Mouse (Mus musculus): ENCODE data around the gene Stx4a. TPM values are rescaled to one million over a fixed set of nuclear protein-coding genes. Genes with fewer than 3 reads are reported as not detected.

Stx4a gene
- polyA plus RNA-seq, 1 experiment from 2014 or later, result 8.7 TPM

DNA sequence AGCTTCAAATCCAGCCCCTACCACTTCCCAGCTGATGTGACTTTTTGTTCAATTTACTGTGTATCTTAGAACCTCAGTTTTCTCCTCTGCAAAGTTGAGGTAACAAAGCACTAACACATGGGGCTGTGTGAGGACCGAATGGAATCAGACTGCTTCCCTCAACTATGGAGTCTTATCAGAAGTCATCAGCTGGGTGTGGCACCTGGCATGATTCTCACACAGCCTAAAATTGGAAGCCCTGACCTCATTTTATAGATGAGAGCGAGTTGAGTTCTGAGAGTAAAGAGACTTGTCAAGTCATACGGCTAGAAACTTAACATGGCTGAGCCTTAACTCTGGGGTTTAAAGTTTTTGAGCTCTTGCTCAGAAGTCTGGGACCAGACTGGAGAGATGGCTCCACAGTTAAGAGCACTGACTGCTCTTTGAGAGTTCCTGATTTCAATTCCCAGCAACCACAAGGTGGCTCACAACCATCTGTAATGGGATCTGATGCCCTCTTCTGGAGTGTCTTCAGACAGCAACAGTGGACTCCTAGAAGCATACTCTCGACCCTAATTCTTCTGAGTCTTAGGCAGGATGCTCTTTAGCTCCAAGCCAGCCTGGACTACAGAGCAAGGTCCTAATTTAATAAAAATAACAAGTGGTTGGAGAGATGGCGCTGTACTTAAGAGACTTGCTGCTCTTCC is 46.2 kb downstream of the Stx4a start:
- Histone ChIP-seq H3K4me2 (ENCODE audit: low read length) (no peak overlapping the region), H3K27me3 (ENCODE audit: control insufficient read depth, insufficient read depth, low read length) (no peaks in the 10 kb centered on the region), H3K36me3 (ENCODE audit: control insufficient read depth, insufficient read depth, low read length) (peaks cover 39% of the 10 kb centered on the region), H3K9ac (replicated peaks; ENCODE audit: low read length) (no peak overlapping the region), H3K4me1 (ENCODE audit: control insufficient read depth, insufficient read depth, low read length) (peaks cover 21% of the 10 kb centered on the region), H3K4me3 (replicated peaks; ENCODE audit: low read depth, low read length) (no peak overlapping the region), H3K27ac (replicated peaks; ENCODE audit: low read depth, low read length) (no peak overlapping the region), H3K9me3 (ENCODE audit: control insufficient read depth, low read length) (no peaks in the 10 kb centered on the region)
- ATAC-seq (ENCODE audit: low FRiP score, low TSS enrichment) (no peak), DNase-seq (no peak)
- 81% methylated on average over 5 of the region's 5 CpGs for WGBS

DNA sequence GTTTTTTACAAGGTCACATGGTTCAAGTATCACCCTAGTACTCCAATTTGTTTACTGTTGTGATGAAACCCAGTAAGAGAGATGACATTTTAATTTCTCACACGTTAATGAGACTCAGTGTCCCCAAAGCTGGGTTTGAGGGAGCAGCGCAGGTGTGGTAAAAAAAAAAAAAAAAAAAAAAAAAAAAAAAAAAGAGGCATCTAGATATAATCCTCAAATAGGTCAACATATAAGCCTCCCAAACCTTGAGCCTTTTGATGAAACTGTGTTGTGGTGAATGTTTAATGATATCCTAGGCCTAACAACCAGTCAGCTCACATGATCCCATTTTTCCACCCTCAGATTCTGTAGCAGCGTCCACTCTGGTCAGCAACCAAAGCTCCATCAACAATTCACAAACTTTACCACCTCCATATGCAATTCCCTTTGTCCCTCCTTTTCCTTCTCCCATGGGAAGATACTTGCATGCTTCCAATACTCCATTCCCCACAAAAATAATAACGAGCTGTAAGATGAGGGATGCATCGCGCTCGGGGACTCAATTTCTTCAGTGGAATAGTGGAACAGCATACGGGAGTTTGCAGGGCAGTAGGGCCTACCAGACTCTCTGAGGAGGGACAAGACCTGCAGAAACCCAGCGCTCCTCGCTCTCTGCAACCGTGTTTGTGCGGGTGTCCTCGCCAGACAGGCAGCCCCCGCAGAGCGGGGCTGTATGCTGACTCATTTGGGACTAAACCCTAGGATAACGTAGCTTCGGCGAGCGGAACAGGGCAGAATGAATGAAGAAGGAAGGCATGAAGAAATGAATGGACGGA is 50.9 kb downstream of the Stx4a start:
- ATAC-seq (ENCODE audit: low FRiP score, low TSS enrichment), result peak; percentile 35
- peak overlapping the region; percentile 98 for H3K9ac ChIP-seq (replicated peaks; ENCODE audit: low read length)
- no peaks in the 10 kb centered on the region for H3K27me3 ChIP-seq (ENCODE audit: control insufficient read depth, insufficient read depth, low read length)
- H3K36me3 ChIP-seq (ENCODE audit: control insufficient read depth, insufficient read depth, low read length), result peaks cover 31% of the 10 kb centered on the region
- WGBS, result 6% methylated on average over 20 of the region's 20 CpGs
- no peak for DNase-seq
- H3K4me1 ChIP-seq (ENCODE audit: control insufficient read depth, insufficient read depth, low read length), result peaks cover 23% of the 10 kb centered on the region
- H3K9me3 ChIP-seq (ENCODE audit: control insufficient read depth, low read length), result no peaks in the 10 kb centered on the region
- H3K4me3 ChIP-seq (replicated peaks; ENCODE audit: low read depth, low read length), result peak overlapping the region; percentile 95
- peak overlapping the region; percentile 84 for H3K4me2 ChIP-seq (ENCODE audit: low read length)
- peak overlapping the region; percentile 99 for H3K27ac ChIP-seq (replicated peaks; ENCODE audit: low read depth, low read length)

DNA sequence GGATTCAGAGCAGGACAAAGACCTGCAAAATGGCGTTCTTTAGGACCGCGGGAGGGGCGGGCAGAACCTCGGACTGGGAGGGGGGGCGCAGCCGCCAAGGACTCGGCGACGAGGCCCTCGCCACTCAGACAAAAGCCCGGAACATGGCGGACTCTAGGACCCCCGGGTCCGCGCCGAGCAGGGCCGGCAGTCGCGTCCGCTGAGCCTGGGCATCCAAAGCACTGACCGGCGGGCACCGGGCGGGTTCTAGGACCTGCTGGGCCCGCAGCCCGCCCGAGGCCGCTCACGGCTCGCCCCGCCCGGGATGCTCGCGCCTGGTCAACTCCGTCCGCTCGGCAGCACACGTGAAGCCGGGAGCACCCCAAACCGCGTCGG is 51.5 kb downstream of the Stx4a start:
- H3K27me3 ChIP-seq (ENCODE audit: control insufficient read depth, insufficient read depth, low read length), result no peaks in the 10 kb centered on the region
- H3K4me1 ChIP-seq (ENCODE audit: control insufficient read depth, insufficient read depth, low read length), result peaks cover 23% of the 10 kb centered on the region
- no peaks in the 10 kb centered on the region for H3K9me3 ChIP-seq (ENCODE audit: control insufficient read depth, low read length)
- ATAC-seq (ENCODE audit: low FRiP score, low TSS enrichment) (peak; percentile 95), DNase-seq (peak; percentile 98)
- H3K4me3 ChIP-seq (replicated peaks; ENCODE audit: low read depth, low read length), result peak overlapping the region; percentile 95
- H3K36me3 ChIP-seq (ENCODE audit: control insufficient read depth, insufficient read depth, low read length), result peaks cover 34% of the 10 kb centered on the region
- 1% methylated on average over 43 of the region's 43 CpGs for WGBS
- peak overlapping the region; percentile 98 for H3K9ac ChIP-seq (replicated peaks; ENCODE audit: low read length)
- peak overlapping the region; percentile 99 for H3K27ac ChIP-seq (replicated peaks; ENCODE audit: low read depth, low read length)
- peak overlapping the region; percentile 84 for H3K4me2 ChIP-seq (ENCODE audit: low read length)

DNA sequence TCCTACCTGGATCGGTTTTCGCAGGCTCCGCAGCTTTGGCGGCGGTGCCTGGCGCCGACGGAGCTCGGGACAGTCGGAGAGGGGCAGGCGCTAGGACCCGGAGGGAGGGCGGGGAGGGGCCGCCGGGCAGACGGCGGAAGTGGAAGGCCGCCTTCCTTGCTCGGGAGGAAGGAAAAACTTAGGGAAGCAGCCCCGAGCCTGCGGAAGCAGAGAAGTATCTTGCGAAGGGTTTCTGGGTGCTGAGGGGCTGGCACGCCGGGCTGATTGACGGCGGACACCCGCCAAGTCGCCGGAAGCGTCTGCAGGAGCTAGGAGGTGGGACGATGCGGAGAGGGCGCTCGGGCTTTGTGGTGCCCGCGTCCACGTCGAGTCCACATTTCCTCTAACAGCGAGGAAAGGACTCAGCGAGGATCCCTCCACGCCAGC is 52.0 kb downstream of the Stx4a start, which contains the start of gene Zfp646:
Gene Zfp646, plus strand, starts transcription at position 181 of the 426 bp plus-strand sequence.
- peak; percentile 88 for ATAC-seq (ENCODE audit: low FRiP score, low TSS enrichment)
- H3K27ac ChIP-seq (replicated peaks; ENCODE audit: low read depth, low read length), result peak within 1 kb of the TSS; percentile 99
- peak within 1 kb of the TSS; percentile 84 for H3K4me2 ChIP-seq (ENCODE audit: low read length)
- WGBS, result under 1% methylated on average over 41 of the region's 41 CpGs
- peak within 1 kb of the TSS; percentile 98 for H3K9ac ChIP-seq (replicated peaks; ENCODE audit: low read length)
- no peaks in the 10 kb centered on the region for H3K9me3 ChIP-seq (ENCODE audit: control insufficient read depth, low read length)
- peaks cover 23% of the 10 kb centered on the region for H3K4me1 ChIP-seq (ENCODE audit: control insufficient read depth, insufficient read depth, low read length)
- H3K27me3 ChIP-seq (ENCODE audit: control insufficient read depth, insufficient read depth, low read length), result no peaks in the 10 kb centered on the region
- peaks cover 35% of the 10 kb centered on the region for H3K36me3 ChIP-seq (ENCODE audit: control insufficient read depth, insufficient read depth, low read length)
- peak; percentile 94 for DNase-seq
- H3K4me3 ChIP-seq (replicated peaks; ENCODE audit: low read depth, low read length), result peak within 1 kb of the TSS; percentile 95

DNA sequence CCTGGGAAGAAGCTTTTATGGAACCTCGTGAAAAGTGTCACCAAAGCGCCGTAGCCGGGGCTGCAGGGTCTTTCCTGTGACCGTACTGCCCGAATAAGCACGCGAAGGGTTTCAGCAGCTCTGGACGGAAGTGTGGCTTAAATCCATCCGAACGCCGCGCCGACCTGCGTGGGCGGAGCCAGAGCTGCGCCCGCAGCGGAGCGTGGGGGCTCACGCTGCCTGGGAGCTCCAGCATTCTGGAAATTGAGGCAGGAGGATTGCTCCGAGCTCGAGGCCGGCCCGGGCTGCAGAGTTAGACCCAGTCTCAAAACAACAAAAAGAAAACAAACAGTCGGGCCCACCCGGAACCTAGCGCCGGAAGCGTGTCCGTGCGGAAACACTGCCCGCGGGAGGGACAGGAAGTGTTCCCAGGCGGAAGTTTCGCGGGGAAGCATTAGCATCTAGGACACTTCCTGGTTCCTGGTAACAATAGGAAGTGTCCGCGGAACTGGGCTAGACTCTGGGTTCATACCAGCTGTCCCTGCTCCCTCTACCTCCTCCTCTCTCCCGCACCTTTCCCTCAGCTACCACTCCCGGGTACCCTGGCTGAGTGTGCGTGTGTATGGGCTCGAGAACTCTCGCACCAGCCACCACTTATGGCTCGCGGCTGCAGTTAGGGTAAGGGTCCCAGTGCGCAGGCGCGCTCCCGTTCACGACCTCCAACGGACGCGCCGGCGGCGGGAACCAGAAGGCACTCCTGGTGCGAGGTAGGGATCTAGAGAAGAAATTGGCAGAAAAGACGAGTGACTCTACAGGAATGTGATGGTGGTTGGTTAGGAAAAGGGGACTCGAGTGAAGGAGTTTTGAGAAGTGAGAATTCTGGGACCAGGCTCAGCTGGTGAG is 52.6 kb downstream of the Stx4a start, which contains the start of gene Zfp668:
Gene Zfp668, minus strand, starts transcription at position 362 of the 882 bp plus-strand sequence.
- peak; percentile 77 for ATAC-seq (ENCODE audit: low FRiP score, low TSS enrichment)
- Histone ChIP-seq H3K9ac (replicated peaks; ENCODE audit: low read length) (peak within 1 kb of the TSS; percentile 98), H3K27ac (replicated peaks; ENCODE audit: low read depth, low read length) (peak within 1 kb of the TSS; percentile 99), H3K9me3 (ENCODE audit: control insufficient read depth, low read length) (no peaks in the 10 kb centered on the region), H3K4me1 (ENCODE audit: control insufficient read depth, insufficient read depth, low read length) (peaks cover 23% of the 10 kb centered on the region), H3K4me3 (replicated peaks; ENCODE audit: low read depth, low read length) (peak within 1 kb of the TSS; percentile 95), H3K36me3 (ENCODE audit: control insufficient read depth, insufficient read depth, low read length) (peaks cover 41% of the 10 kb centered on the region), H3K27me3 (ENCODE audit: control insufficient read depth, insufficient read depth, low read length) (no peaks in the 10 kb centered on the region), H3K4me2 (ENCODE audit: low read length) (peak within 1 kb of the TSS; percentile 84)
- WGBS, result under 1% methylated on average over 60 of the region's 60 CpGs
- DNase-seq, result peak; percentile 98

DNA sequence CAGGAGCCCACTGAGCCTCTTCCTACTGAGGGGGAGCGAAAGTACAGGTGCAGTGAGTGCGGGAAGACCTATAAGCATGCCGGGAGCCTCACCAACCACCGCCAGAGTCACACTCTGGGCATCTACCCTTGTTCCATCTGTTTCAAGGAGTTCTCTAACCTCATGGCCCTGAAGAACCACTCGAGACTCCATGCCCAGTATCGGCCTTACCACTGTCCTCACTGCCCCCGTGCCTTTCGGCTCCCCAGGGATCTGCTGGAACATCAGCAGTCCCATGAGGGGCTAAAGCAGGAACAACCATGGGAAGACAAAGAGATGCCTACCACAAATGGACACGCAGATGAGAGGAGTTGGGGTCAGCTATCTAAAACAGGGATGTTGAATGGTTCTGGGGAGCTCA is 55.2 kb downstream of the Stx4a start:
- no peaks in the 10 kb centered on the region for H3K27me3 ChIP-seq (ENCODE audit: control insufficient read depth, insufficient read depth, low read length)
- WGBS, result 97% methylated on average over 9 of the region's 9 CpGs
- H3K4me2 ChIP-seq (ENCODE audit: low read length), result no peak overlapping the region
- DNase-seq, result no peak
- H3K9me3 ChIP-seq (ENCODE audit: control insufficient read depth, low read length), result no peaks in the 10 kb centered on the region
- H3K36me3 ChIP-seq (ENCODE audit: control insufficient read depth, insufficient read depth, low read length), result peaks cover 66% of the 10 kb centered on the region
- no peak for ATAC-seq (ENCODE audit: low FRiP score, low TSS enrichment)
- peaks cover 16% of the 10 kb centered on the region for H3K4me1 ChIP-seq (ENCODE audit: control insufficient read depth, insufficient read depth, low read length)
- H3K9ac ChIP-seq (replicated peaks; ENCODE audit: low read length), result no peak overlapping the region
- H3K4me3 ChIP-seq (replicated peaks; ENCODE audit: low read depth, low read length), result no peak overlapping the region
- no peak overlapping the region for H3K27ac ChIP-seq (replicated peaks; ENCODE audit: low read depth, low read length)

DNA sequence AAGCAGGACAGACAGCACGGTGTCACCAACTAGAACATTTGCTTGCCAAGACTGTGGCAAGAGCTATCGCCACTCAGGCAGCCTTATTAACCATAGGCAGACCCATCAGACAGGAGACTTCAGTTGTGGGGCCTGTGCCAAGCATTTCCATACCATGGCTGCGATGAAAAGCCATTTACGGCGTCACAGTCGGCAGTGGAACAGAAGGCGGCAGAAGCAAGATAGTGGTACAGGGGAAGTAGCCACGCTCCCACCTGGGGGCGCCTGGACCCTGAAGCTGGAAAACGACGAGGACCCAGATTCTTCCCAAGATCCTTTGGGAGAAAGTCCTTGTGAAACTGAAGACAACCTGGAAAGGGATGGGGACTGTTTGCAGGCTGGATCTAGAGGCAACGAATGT is 56.3 kb downstream of the Stx4a start:
- WGBS, result 88% methylated on average over 12 of the region's 12 CpGs
- no peak for ATAC-seq (ENCODE audit: low FRiP score, low TSS enrichment)

DNA sequence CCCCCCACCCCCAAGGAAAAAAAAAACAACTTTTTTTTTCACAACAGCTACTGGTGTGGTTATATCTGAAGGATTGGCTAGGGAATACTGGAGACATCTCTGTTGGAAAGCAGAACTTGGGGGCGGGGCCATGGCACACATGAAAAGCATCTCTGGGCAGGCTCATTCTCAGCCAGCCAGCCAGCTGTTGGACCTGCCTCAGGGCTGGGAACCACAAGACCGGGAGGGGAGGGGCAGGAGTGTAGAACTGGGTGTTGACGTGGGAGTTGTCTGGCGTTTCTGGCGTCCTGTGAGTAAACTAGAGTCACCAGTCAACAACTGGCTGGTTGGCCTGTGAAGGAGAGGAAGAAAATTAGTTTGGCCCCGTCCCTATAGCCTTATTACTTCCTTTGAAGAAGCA is 61.9 kb downstream of the Stx4a start:
- Histone ChIP-seq H3K4me1 (ENCODE audit: control insufficient read depth, insufficient read depth, low read length) (0 out of 2 replicates have a peak, but pooled peaks cover 5% of the 10 kb centered on the region), H3K27ac (replicated peaks; ENCODE audit: low read depth, low read length) (no peak overlapping the region), H3K27me3 (ENCODE audit: control insufficient read depth, insufficient read depth, low read length) (no peaks in the 10 kb centered on the region), H3K4me2 (ENCODE audit: low read length) (no peak overlapping the region), H3K36me3 (ENCODE audit: control insufficient read depth, insufficient read depth, low read length) (peaks cover 95% of the 10 kb centered on the region), H3K4me3 (replicated peaks; ENCODE audit: low read depth, low read length) (no peak overlapping the region), H3K9me3 (ENCODE audit: control insufficient read depth, low read length) (no peaks in the 10 kb centered on the region), H3K9ac (replicated peaks; ENCODE audit: low read length) (no peak overlapping the region)
- no peak for DNase-seq
- no peak for ATAC-seq (ENCODE audit: low FRiP score, low TSS enrichment)
- 88% methylated on average over 6 of the region's 6 CpGs for WGBS

More for the DNA sequence above, 56.3 kb downstream of the Stx4a start:
- H3K9me3 ChIP-seq (ENCODE audit: control insufficient read depth, low read length), result no peaks in the 10 kb centered on the region
- no peak overlapping the region for H3K27ac ChIP-seq (replicated peaks; ENCODE audit: low read depth, low read length)
- H3K9ac ChIP-seq (replicated peaks; ENCODE audit: low read length), result no peak overlapping the region
- no peak overlapping the region for H3K4me3 ChIP-seq (replicated peaks; ENCODE audit: low read depth, low read length)
- H3K4me2 ChIP-seq (ENCODE audit: low read length), result no peak overlapping the region
- no peaks in the 10 kb centered on the region for H3K27me3 ChIP-seq (ENCODE audit: control insufficient read depth, insufficient read depth, low read length)
- peaks cover 13% of the 10 kb centered on the region for H3K4me1 ChIP-seq (ENCODE audit: control insufficient read depth, insufficient read depth, low read length)
- no peak for DNase-seq
- peaks cover 75% of the 10 kb centered on the region for H3K36me3 ChIP-seq (ENCODE audit: control insufficient read depth, insufficient read depth, low read length)

Data from midbrain, embryonic 14.5 days (tissue).